Mouse (Mus musculus) lung, postnatal 14 days (tissue): ENCODE measurements around the gene Mrps27.
A peak's percentile ranks its signal among the peaks of the same experiment; 100 is the strongest.
"Not testable (repeated sequence)": the region's sequence is repeated elsewhere in the genome, so short reads cannot be mapped to it uniquely, and the experiment has no call there.

Experiments
- DNase-seq: peaks from one replicate; pipeline ENCODE4 v3.0.0; 2021

The Mrps27 gene

GRCm38 (mm10) chr13:99344599-99345575, at the start of gene Mrps27, which contains the start of gene Ptcd2:
Mrps27 (plus strand) TSS chr13:99344786.
Ptcd2 (minus strand) TSS chr13:99344705.
- DNase-seq: peak; percentile 97

GRCm38 (mm10) chr13:99299921-99300320, 44.7 kb upstream of the Mrps27 start:
- DNase-seq: no peak

- DNase-seq: peak; percentile 19
Observed at GRCm38 (mm10) chr13:99303846-99304245, 40.7 kb upstream of the Mrps27 start.

- DNase-seq: peak; percentile 62
Observed at GRCm38 (mm10) chr13:99304365-99304764, 40.2 kb upstream of the Mrps27 start.

- DNase-seq: peak; percentile 50
Observed at GRCm38 (mm10) chr13:99305186-99305585, 39.4 kb upstream of the Mrps27 start.

- DNase-seq: no peak
Observed at GRCm38 (mm10) chr13:99306164-99306563, 38.4 kb upstream of the Mrps27 start.

- no peak for DNase-seq
Observed at GRCm38 (mm10) chr13:99307930-99308359, 36.6 kb upstream of the Mrps27 start.

- no peak for DNase-seq
Observed at GRCm38 (mm10) chr13:99308393-99308792, 36.2 kb upstream of the Mrps27 start.

- no peak for DNase-seq
Observed at GRCm38 (mm10) chr13:99314098-99314497, 30.5 kb upstream of the Mrps27 start.

GRCm38 (mm10) chr13:99314657-99315181, 29.9 kb upstream of the Mrps27 start:
- no peak for DNase-seq

GRCm38 (mm10) chr13:99316366-99316765, 28.2 kb upstream of the Mrps27 start:
- no peak for DNase-seq

GRCm38 (mm10) chr13:99317058-99317457, 27.5 kb upstream of the Mrps27 start:
- DNase-seq: peak; percentile 66

GRCm38 (mm10) chr13:99320453-99320852, 24.1 kb upstream of the Mrps27 start:
- no peak for DNase-seq

GRCm38 (mm10) chr13:99322915-99323314, 21.7 kb upstream of the Mrps27 start:
- DNase-seq: not testable (repeated sequence)

GRCm38 (mm10) chr13:99323632-99324336, 20.8 kb upstream of the Mrps27 start:
- peak; percentile 20 for DNase-seq

- DNase-seq: not testable (repeated sequence)
Observed at GRCm38 (mm10) chr13:99324337-99324685, 20.3 kb upstream of the Mrps27 start.

GRCm38 (mm10) chr13:99331255-99331654, 13.3 kb upstream of the Mrps27 start:
- no peak for DNase-seq

GRCm38 (mm10) chr13:99337510-99337909, 7.1 kb upstream of the Mrps27 start:
- no peak for DNase-seq

GRCm38 (mm10) chr13:99341504-99341903, 3.1 kb upstream of the Mrps27 start:
- DNase-seq: no peak

- DNase-seq: no peak
Observed at GRCm38 (mm10) chr13:99343876-99344598, 549 bp upstream of the Mrps27 start.

- DNase-seq: no peak
Observed at GRCm38 (mm10) chr13:99350009-99350408, 5.4 kb downstream of the Mrps27 start.

- no peak for DNase-seq
Observed at GRCm38 (mm10) chr13:99351186-99351585, 6.6 kb downstream of the Mrps27 start.

GRCm38 (mm10) chr13:99351596-99351995, 7.0 kb downstream of the Mrps27 start:
- no peak for DNase-seq
